Mouse (Mus musculus) C2C12 (cell line): ENCODE data around the gene Schip1. TPM values are rescaled to one million over a fixed set of nuclear protein-coding genes. Genes with fewer than 3 reads are reported as not detected.
"Not testable (repeated sequence)": the region's sequence is repeated elsewhere in the genome, so short reads cannot be mapped to it uniquely, and the experiment has no call there.

Experiments used
- H3K27me3 ChIP-seq: one replicate; pipeline ENCODE4 v1.6.1; 2011; ENCODE audit not compliant: control insufficient read depth, insufficient read depth, insufficient read length
- H3K36me3 ChIP-seq: one replicate; pipeline ENCODE4 v1.6.1; 2011; ENCODE audit not compliant: control insufficient read depth, insufficient read depth
- H3K4me3 ChIP-seq: one replicate; pipeline ENCODE4 v1.5.1; 2011; ENCODE audit warnings: mild to moderate bottlenecking, control low read depth; ENCODE audit not compliant: poor library complexity, insufficient read depth, severe bottlenecking
- H3K79me2 ChIP-seq: one replicate; pipeline ENCODE4 v1.6.1; 2011; ENCODE audit not compliant: control insufficient read depth, insufficient read depth
- H3K79me3 ChIP-seq: one replicate; pipeline ENCODE4 v1.6.1; 2011; ENCODE audit warnings: low read depth, control low read depth
- H3ac ChIP-seq: one replicate; pipeline ENCODE3; 2011; ENCODE audit warnings: low read depth; ENCODE audit not compliant: control insufficient read depth, insufficient read length
- CEBPB ChIP-seq: IDR thresholded peaks from one replicate; pipeline ENCODE4 v1.6.1; 2011; ENCODE audit warnings: low read depth, mild to moderate bottlenecking, control low read depth, moderate library complexity
- CTCF ChIP-seq: IDR thresholded peaks from one replicate; pipeline ENCODE4 v1.5.1; 2011; ENCODE audit not compliant: control insufficient read depth, insufficient read depth, insufficient read length
- FOSL1 ChIP-seq: IDR thresholded peaks from one replicate; pipeline ENCODE4 v1.8.0; 2011; ENCODE audit warnings: mild to moderate bottlenecking, low read length; ENCODE audit not compliant: poor library complexity, insufficient read depth, severe bottlenecking
- MAX ChIP-seq: IDR thresholded peaks from one replicate; pipeline ENCODE4 v1.6.1; 2011; ENCODE audit warnings: mild to moderate bottlenecking, control low read depth
- MYOD1 ChIP-seq: IDR thresholded peaks from one replicate; pipeline ENCODE4 v1.6.1; 2011; ENCODE audit warnings: low read depth; ENCODE audit not compliant: control insufficient read depth, insufficient read length
- MYOG ChIP-seq: IDR thresholded peaks from one replicate; pipeline ENCODE4 v1.6.1; 2011; ENCODE audit not compliant: control insufficient read depth, insufficient read length; ENCODE audit errors: extremely low read depth
- USF1 ChIP-seq: IDR thresholded peaks from one replicate; pipeline ENCODE4 v1.6.1; 2011; ENCODE audit warnings: low read depth, mild to moderate bottlenecking, control low read depth, moderate library complexity
- polyA plus RNA-seq: library from polyadenylated mRNA; unstranded; fragments of >200 nt; fragmentation: generic; extraction: Trizol; gene quantifications from one replicate; pipeline ENCODE4 v1.2.1, GENCODE M21; 2012; ENCODE audit warnings: missing spikeins

Schip1 gene
- polyA plus RNA-seq, 1 experiment: 28.6 TPM

DNA sequence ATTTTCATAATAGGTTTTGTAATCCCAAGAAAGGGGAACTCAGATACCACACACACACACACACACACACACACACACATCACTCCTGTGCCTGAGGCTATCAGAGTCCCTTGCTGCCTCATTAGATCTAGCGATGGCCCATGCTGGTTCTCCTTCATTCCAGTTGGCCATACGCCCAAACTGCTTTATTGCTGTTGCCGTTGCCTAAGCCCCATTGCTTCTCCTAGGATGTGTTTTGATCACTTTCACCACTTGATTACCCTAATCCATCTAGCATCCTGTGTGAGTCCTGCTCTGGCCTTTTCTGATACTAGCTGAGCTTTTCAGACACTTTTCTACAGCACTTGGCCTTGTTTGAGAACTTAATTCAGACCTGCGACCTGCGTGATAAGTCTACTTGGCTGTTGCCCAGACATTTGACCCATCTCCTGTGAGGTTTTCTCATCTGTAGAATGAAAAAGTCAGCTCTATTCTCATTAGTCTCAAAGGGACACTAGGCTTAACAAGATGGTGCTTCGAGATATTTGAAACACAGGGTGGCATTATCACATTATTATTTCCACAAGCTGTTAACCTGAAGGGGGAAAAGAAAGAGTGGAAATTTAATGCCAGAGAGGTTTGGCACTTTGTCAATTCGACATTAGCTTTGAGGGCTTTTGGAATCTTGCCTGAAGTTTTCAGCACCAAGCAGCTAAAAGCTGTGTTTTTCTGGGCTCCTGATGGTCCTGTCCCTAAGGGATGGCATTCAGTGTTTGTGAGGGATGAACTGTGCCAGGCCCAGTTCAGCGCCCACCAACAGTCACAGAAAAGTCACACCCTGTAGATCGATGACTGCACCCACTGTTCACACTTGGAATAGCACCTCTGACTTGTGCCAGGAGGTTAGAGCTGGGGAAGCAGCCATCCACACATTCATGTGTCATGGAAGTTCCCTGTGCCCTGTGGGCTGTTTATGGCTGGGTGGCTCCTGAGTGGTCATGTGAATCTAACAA is 7.1 kb downstream of the Schip1 start:
- Histone ChIP-seq H3K79me2 (no peaks in the 10 kb centered on the region), H3K27me3 (no peaks in the 10 kb centered on the region), H3K36me3 (no peaks in the 10 kb centered on the region), H3ac (no peak overlapping the region), H3K79me3 (no peaks in the 10 kb centered on the region), H3K4me3 (no peak overlapping the region)
- no peak for TF ChIP-seq MYOG
- no peak for TF ChIP-seq FOSL1
- no peak for TF ChIP-seq MYOD1

DNA sequence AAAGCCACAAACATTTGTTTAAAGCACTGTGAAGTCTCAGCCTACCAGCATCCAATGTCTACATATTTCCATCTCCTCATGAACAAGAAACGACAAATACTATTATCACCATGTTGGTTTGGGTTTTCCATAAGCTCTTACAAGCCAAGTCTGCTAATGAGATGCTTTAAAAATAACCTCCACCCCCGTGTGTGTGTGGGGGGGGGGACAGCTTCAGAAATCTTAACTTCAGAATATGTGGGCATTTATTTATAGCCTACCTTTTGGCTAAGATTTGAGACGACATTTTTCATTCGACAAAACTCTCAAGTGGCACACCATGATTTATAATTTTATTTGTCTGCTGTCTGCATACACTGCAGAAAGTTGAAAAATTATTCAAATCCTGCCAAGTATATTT is 12.8 kb downstream of the Schip1 start:
- TF ChIP-seq CTCF (no peak), MAX (no peak), MYOG (no peak), CEBPB (no peak), FOSL1 (no peak), MYOD1 (no peak), USF1 (no peak)
- H3K36me3 ChIP-seq: no peaks in the 10 kb centered on the region
- no peak overlapping the region for H3ac ChIP-seq
- no peaks in the 10 kb centered on the region for H3K27me3 ChIP-seq
- H3K79me2 ChIP-seq: no peaks in the 10 kb centered on the region
- H3K79me3 ChIP-seq: no peaks in the 10 kb centered on the region
- no peak overlapping the region for H3K4me3 ChIP-seq

DNA sequence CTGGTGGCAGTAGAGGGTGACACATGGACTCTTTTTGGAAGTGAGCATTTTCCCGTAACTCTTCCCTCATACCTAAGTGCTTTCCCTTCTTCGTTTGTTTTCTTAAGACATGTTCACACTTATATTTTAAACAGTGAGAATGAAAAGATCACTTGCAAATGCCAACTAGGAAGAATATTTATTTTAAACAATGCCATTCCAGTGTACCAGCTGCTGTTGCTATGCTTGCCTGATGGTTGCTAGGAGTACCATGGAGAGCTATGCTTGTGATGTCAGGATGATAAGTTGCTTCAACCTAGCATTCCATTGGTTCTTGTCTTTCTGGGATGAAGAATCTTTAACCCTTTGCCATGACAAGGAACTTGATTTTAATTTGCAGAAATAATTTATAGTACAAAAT is 20.4 kb downstream of the Schip1 start:
- Histone ChIP-seq H3K4me3 (no peak overlapping the region), H3ac (no peak overlapping the region), H3K79me3 (no peaks in the 10 kb centered on the region), H3K79me2 (no peaks in the 10 kb centered on the region), H3K36me3 (no peaks in the 10 kb centered on the region), H3K27me3 (no peaks in the 10 kb centered on the region)
- TF ChIP-seq USF1 (no peak), CEBPB (no peak), MYOD1 (no peak), FOSL1 (no peak), MAX (no peak), CTCF (no peak), MYOG (no peak)

DNA sequence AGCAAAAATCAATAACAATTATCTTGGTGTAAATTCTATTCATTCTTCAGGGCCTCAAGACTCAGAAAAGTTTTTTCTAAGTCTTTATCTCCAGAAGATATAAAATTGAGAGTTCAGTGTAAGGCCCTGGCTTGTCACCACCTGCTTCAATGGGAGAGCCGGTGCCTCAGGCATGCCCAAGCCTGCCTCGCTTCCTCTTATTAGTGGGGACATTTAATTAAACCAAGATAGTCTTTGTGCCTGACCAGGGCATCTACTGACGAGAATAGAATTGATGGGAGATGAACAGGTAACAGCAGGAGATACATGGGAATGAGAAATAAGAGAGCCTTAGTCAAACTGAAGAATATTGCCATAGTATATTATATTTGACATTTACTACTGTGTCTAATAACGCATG is 27.5 kb downstream of the Schip1 start:
- no peak overlapping the region for H3ac ChIP-seq
- no peaks in the 10 kb centered on the region for H3K79me2 ChIP-seq
- no peaks in the 10 kb centered on the region for H3K36me3 ChIP-seq
- H3K4me3 ChIP-seq: no peak overlapping the region
- H3K79me3 ChIP-seq: no peaks in the 10 kb centered on the region
- TF ChIP-seq USF1 (no peak), CTCF (no peak), MAX (no peak), CEBPB (no peak), MYOD1 (no peak), MYOG (no peak), FOSL1 (no peak)
- H3K27me3 ChIP-seq: no peaks in the 10 kb centered on the region

DNA sequence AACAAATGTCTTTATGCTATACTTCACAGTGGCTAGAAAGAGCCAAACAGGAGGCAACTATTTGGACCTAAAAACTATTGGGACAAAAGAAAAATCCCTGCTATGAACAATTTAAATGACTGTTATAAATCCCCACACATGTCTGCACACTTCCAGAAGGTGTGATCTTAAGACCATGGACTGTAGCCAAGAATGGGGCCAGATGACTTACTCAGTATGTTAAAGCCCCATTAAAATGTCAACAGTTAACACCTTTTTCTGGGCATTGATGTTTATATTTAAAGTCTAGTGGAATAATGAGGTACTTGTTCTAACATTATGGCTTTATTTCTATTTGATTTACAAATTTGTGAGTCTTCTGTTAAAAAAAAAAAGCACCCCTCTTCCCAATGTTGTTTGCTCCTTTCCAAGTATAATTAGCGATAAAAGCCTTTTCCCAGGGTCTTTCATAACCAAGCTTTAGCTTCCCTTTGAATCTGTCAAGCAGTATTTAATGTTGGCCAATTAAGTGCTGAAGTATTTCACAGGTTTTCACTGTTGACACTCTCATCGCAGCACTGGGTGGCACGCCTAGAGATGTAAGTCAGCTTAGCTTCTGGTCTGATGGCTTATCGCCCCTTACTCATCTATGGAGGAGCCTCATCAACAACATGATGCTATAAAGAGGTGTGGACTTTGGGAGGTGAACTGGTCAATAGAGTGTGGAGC is 32.3 kb downstream of the Schip1 start:
- no peak for TF ChIP-seq FOSL1
- TF ChIP-seq MYOG: no peak
- no peak for TF ChIP-seq MAX
- TF ChIP-seq CTCF: no peak
- no peak for TF ChIP-seq CEBPB
- no peak for TF ChIP-seq MYOD1
- no peak for TF ChIP-seq USF1
- H3K27me3 ChIP-seq: no peaks in the 10 kb centered on the region
- no peaks in the 10 kb centered on the region for H3K36me3 ChIP-seq
- H3K79me2 ChIP-seq: no peaks in the 10 kb centered on the region
- H3ac ChIP-seq: no peak overlapping the region
- no peak overlapping the region for H3K4me3 ChIP-seq
- no peaks in the 10 kb centered on the region for H3K79me3 ChIP-seq

DNA sequence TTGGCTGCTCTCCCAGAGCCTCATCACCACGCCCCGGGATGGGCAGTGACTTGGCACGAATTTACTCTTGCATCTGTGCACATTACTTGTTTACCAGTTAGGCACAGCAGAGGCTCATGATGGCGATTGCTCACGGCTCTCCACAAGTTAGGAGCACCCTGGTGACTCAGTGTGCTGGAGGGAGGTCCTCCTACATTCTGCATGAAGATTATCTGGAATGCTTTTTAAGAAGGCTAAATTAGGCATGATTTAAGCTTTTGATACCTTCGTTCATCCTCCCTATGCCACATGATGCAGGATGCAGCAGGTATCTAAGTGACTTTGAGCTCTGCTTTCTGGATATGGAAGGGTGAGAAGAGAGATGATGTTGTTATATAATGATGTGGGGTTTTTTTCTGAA is 35.0 kb downstream of the Schip1 start:
- not testable (repeated sequence) for H3K36me3 ChIP-seq, H3K27me3 ChIP-seq, H3K4me3 ChIP-seq, H3K79me2 ChIP-seq, H3K79me3 ChIP-seq, H3ac ChIP-seq
